Mouse (Mus musculus): ENCODE data around the gene Mrpl10. TPM values are rescaled to one million over a fixed set of nuclear protein-coding genes. Genes with fewer than 3 reads are reported as not detected.

Mrpl10 gene
- polyA plus RNA-seq, 1 experiment from 2014 or later: 62.2 TPM

DNA sequence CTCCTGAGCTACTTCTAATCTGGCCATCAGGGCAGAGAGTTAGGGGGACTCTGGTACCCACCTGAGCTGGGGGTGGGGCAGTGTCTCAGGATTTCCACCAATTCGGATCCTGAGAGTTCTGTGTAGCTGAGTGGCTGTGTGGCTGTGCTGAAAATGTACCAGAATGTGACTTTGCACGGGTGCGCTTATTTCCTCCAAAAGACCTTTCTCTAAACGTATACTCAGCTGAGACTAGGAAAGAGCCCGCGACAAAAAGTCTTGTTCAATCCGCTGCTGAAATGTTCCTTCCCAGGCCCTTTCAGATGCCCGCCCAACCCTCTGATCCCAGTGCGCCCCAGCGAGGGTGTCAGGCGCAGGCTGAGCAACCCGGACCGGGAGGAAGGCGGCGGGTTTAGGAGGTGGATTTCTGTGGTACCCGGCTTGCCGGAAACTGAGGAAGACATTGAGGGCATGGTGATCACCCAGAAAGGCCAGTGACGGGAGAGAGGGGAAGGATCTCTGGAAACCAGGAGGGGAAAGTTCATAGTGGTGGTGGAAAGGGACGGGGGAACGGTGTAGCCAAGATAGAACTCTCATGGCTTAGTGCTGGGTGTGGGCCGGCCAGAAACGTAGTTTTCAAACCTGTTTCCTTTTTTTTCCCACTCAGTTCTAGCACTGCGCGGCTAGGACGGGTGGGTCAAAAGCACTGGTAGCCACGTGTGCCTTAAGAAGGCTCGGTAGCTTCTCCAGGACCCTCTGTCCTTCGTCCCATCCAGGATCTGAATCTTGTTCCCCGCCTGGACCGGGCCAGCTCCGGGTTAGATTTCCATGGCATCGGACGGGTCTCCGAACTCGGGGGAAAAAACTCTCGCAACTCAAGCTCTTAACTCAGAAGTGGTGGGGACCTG is 23.4 kb upstream of the Mrpl10 start:
- Histone ChIP-seq H3K9ac (no peak overlapping the region), H3K9me3 (no peaks in the 10 kb centered on the region), H3K27ac (replicated peaks) (no peak overlapping the region), H3K36me3 (no peaks in the 10 kb centered on the region), H3K4me2 (peak overlapping the region; percentile 53), H3K27me3 (peaks cover 80% of the 10 kb centered on the region), H3K4me1 (replicated peaks) (peaks cover 24% of the 10 kb centered on the region), H3K4me3 (peak overlapping the region; percentile 20)
- no peak for ATAC-seq (ENCODE audit: low FRiP score, low read depth)
- under 1% methylated on average over 36 of the region's 36 CpGs for WGBS

DNA sequence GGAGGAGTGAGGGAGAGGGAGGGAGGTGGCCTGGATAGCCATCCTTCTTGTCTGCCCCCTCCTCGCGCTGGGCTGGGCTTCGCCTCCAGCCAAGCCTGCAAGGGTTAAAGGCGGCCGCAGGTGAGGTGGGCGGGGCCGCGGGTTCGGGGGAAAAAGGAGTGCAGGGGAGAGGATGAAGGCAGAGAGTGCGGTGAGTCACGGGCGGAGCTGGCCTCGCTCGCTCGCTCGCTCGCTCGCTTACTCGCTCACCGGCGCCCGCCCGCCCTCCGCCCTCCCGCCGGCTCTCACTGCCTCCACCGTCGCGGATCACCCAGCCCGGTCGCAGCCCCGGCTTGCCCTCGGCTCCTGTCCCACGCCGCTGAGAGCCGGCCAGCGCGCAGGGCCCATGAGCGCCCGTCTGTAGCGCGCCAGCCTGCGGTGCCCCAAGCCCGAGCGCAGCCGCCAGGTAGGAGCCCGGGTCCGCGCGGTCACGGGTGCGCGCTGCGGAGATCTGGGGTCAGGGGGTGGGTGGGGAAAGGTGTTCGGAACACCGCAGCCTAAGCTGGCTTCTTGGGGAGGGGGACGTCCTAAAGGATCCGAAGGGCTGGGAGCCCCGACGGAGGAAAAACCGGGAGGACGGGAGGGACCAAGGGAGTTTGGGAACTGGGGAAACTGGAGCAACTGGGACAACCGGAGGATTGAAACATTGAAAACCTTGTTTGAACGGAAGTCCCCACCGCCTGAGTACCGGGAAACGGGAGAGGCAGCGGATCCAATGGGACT is 22.6 kb upstream of the Mrpl10 start:
- H3K9me3 ChIP-seq: no peaks in the 10 kb centered on the region
- no peaks in the 10 kb centered on the region for H3K36me3 ChIP-seq
- peak overlapping the region; percentile 20 for H3K4me3 ChIP-seq
- no peak overlapping the region for H3K27ac ChIP-seq (replicated peaks)
- peaks cover 88% of the 10 kb centered on the region for H3K27me3 ChIP-seq
- H3K4me2 ChIP-seq: peak overlapping the region; percentile 53
- no peak overlapping the region for H3K9ac ChIP-seq
- under 1% methylated on average over 53 of the region's 68 CpGs for WGBS
- H3K4me1 ChIP-seq (replicated peaks): peaks cover 24% of the 10 kb centered on the region
- no peak for ATAC-seq (ENCODE audit: low FRiP score, low read depth)

DNA sequence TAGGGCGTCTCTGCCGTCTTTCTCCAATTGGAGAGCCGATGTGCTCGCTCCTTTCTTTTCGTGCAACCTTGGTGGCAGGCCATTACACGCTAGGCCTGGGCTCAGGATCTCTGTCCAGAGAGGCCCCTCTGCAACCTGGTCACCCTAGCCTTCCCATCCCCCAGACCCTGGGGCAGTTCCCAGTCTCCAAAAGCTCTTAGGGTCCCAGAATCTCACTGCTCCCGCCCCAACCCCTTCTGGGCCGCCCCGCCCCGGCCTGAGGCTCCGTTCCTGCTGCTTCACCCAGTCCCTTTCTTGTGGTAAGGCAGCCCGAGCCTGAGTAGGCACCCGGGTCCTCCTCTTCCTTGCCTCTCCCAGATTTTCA is 22.0 kb upstream of the Mrpl10 start:
- peaks cover 92% of the 10 kb centered on the region for H3K27me3 ChIP-seq
- no peak overlapping the region for H3K27ac ChIP-seq (replicated peaks)
- H3K4me2 ChIP-seq: no peak overlapping the region
- no peaks in the 10 kb centered on the region for H3K9me3 ChIP-seq
- no peaks in the 10 kb centered on the region for H3K36me3 ChIP-seq
- H3K4me3 ChIP-seq: peak overlapping the region; percentile 20; the same call in 1 of the 2 replicates
- peaks cover 24% of the 10 kb centered on the region for H3K4me1 ChIP-seq (replicated peaks)
- WGBS: 3% methylated on average over 13 of the region's 13 CpGs
- ATAC-seq (ENCODE audit: low FRiP score, low read depth): no peak
- H3K9ac ChIP-seq: no peak overlapping the region

DNA sequence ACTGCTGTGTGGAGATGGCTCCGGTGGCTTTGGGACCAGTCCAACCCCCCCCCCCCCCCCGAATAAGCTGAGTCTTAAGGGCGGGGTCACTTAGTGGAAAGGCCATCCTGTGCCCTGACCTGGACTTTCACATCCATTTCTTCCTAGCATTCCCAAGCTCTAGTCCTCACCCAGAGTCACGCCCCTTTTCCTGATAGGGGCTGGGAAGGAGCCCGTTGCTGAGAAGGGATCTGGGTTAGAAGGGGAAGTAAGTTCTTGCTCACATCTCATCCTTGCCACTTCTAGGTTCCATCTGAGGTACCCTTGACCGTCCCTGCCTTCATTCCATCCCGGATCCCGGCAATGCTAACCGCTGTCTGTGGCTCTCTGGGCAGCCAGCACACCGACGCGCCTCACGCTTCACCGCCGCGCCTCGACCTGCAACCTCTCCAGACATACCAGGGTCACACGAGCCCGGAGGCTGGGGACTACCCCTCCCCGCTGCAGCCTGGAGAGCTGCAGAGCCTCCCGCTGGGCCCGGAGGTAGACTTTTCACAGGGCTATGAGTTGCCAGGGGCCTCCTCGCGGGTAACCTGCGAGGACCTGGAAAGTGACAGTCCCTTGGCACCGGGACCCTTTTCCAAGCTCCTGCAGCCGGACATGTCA is 20.1 kb upstream of the Mrpl10 start:
- peak overlapping the region; percentile 48 for H3K4me3 ChIP-seq
- H3K4me2 ChIP-seq: peak overlapping the region; percentile 88
- no peaks in the 10 kb centered on the region for H3K9me3 ChIP-seq
- no peak overlapping the region for H3K9ac ChIP-seq
- H3K27me3 ChIP-seq: peaks cover 89% of the 10 kb centered on the region
- no peaks in the 10 kb centered on the region for H3K36me3 ChIP-seq
- ATAC-seq (ENCODE audit: low FRiP score, low read depth): no peak
- under 1% methylated on average over 27 of the region's 27 CpGs for WGBS
- H3K27ac ChIP-seq (replicated peaks): no peak overlapping the region
- peaks cover 29% of the 10 kb centered on the region for H3K4me1 ChIP-seq (replicated peaks)

DNA sequence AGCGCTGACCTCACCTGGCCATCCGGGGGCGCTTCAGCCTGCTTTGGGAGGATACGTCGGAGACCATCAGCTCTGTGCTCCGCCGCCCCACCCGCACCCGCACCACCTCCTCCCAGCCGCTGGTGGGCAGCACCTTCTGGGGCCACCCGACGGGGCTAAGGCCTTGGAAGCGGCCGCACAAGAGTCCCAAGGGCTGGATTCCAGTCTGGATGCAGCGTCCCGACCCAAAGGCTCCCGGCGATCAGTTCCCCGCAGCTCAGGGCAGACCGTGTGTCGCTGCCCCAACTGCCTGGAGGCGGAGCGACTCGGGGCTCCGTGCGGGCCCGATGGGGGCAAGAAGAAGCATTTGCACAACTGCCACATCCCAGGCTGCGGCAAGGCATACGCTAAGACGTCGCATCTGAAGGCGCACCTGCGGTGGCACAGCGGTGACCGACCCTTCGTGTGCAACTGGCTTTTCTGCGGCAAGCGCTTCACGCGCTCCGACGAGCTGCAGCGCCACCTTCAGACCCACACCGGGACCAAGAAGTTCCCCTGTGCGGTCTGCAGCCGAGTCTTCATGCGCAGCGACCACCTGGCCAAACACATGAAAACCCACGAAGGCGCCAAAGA is 19.4 kb upstream of the Mrpl10 start:
- Histone ChIP-seq H3K9me3 (no peaks in the 10 kb centered on the region), H3K4me2 (peak overlapping the region; percentile 88), H3K36me3 (no peaks in the 10 kb centered on the region), H3K27me3 (peaks cover 82% of the 10 kb centered on the region), H3K4me1 (replicated peaks) (peaks cover 29% of the 10 kb centered on the region), H3K9ac (peak overlapping the region; percentile 47; the same call in 1 of the 2 replicates), H3K4me3 (peak overlapping the region; percentile 48), H3K27ac (replicated peaks) (no peak overlapping the region)
- ATAC-seq (ENCODE audit: low FRiP score, low read depth): peak; percentile 24; the same call in 1 of the 2 replicates
- WGBS: under 1% methylated on average over 50 of the region's 50 CpGs

DNA sequence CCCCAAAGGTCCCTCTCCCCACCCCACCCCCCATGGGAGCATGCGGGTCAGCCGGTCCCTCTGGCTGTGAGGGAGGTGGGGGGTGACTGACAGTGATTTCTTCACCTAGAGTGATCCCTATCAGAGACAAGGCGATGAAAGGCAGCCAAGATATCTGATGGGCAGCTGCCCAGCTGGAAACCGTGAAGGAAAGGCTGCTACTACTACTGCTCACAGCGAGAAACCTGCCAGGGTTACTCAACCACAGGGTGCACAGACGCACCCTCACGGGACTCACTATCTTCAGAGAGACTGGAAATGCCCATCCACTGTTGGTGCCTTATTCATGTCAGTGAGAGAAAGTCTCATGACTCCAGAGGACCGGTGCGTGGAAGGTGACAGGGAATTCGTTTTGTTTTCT is 16.4 kb upstream of the Mrpl10 start:
- ATAC-seq (ENCODE audit: low FRiP score, low read depth): no peak
- Histone ChIP-seq H3K27ac (replicated peaks) (no peak overlapping the region), H3K4me1 (replicated peaks) (peaks cover 25% of the 10 kb centered on the region), H3K4me2 (no peak overlapping the region), H3K27me3 (peaks cover 58% of the 10 kb centered on the region), H3K4me3 (no peak overlapping the region), H3K9ac (no peak overlapping the region), H3K9me3 (no peaks in the 10 kb centered on the region), H3K36me3 (no peaks in the 10 kb centered on the region)
- WGBS: 20% methylated on average over 10 of the region's 10 CpGs

DNA sequence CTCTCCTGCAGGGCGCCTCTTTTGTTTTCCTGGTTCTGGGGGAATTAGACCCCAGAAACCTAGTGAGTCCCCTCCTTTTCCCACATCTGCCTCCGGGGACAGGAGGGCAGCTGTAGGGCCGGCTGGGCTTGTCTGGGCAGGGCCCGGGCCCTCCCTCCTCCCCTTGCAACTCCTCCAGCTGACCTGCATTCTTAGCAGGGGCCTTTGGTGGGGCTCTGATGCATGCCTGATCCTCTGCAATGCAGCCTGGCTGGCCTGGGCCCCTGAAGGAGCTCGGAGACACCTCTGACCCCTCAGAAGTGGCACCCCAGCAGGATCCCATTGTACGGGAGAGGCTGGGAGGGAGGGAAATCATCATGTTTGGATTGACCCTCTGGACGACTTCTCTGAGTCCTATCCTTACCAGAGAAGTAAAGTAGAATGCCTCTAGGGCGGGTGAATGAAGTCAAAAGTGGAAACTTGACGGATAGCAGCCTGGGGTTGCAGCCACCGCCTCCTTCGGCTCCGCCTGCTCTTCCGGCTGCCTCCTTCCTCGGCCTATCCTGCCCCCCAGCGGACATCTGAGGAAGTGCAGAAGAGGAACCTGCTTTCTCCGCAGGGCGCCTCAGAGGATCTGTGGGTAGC is 15.5 kb upstream of the Mrpl10 start:
- Histone ChIP-seq H3K4me1 (replicated peaks) (peaks cover 33% of the 10 kb centered on the region), H3K27ac (replicated peaks) (no peak overlapping the region), H3K9me3 (no peaks in the 10 kb centered on the region), H3K36me3 (no peaks in the 10 kb centered on the region), H3K9ac (0 out of 2 replicates have a peak overlapping the region, but pooled peaks have one; percentile 10), H3K4me3 (peak overlapping the region; percentile 23), H3K4me2 (peak overlapping the region; percentile 51), H3K27me3 (peaks cover 50% of the 10 kb centered on the region)
- ATAC-seq (ENCODE audit: low FRiP score, low read depth): peak; percentile 43; the same call in 1 of the 2 replicates
- WGBS: 2% methylated on average over 16 of the region's 17 CpGs

DNA sequence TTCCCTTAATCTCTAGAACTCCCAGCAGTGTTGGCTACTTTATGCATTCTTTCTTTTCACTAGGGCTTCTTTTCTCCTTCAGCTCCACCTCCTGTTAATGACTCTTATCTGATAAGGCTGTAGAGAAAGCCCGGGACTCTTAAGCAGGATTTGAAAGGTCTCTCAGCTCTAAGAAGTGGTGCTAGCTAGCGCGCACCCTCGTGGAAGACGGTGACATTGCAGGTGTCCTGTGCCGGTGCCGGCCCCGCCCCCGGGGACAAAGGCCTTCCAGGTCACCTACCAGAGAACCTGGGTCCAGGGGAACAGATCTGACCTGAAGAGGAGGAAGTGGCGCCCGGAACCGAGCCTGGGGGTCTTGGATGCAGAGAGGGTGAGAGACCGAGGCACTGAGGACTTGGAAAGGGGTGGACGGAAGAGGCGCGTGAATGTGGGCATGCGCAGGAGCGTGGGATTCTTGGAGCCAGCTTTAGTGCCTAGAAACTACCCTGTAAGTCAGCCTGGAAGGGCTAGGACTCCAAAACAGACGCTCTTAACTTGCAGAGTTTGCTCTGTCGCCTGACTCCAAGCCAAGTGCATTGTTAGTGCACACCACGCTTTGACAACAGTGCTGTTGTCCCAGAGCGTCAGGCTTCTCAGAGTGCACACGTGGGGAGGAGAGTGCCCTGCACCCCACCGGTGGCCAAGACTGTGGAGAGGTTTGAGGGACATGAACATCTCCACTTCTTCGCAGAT is 11.5 kb upstream of the Mrpl10 start, which contains the start of gene Scrn2:
Scrn2 (plus strand) TSS at position 253 of the 732 bp plus-strand sequence.
- Histone ChIP-seq H3K9ac (peak within 1 kb of the TSS; percentile 84), H3K9me3 (no peaks in the 10 kb centered on the region), H3K4me1 (replicated peaks) (peaks cover 19% of the 10 kb centered on the region), H3K4me2 (peak within 1 kb of the TSS; percentile 96), H3K4me3 (peak within 1 kb of the TSS; percentile 82), H3K27me3 (peaks cover 11% of the 10 kb centered on the region; the same call in 1 of the 2 replicates), H3K27ac (replicated peaks) (peak within 1 kb of the TSS; percentile 88), H3K36me3 (no peaks in the 10 kb centered on the region)
- ATAC-seq (ENCODE audit: low FRiP score, low read depth): peak; percentile 88
- WGBS: 1% methylated on average over 25 of the region's 25 CpGs

DNA sequence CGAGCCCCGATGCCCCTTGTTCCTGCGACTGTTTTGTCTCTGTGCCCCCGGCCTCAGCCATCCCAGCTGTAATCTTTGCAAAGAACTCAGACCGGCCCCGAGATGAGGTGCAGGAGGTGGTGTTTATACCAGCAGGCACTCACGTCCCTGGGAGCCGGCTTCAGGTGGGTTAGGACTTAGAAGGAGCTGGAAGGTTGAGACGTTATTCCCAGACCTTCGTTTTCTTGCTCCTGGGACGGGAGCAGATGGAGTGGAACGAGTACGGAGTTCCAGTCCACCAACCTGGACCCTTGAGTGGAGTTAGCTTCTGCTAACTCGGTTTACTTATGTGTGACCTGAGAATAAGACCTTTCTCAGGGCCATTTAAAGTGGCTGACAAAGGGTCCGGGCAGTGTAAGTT is 10.9 kb upstream of the Mrpl10 start:
- H3K9ac ChIP-seq: peak overlapping the region; percentile 84
- peaks cover 19% of the 10 kb centered on the region for H3K4me1 ChIP-seq (replicated peaks)
- peak overlapping the region; percentile 96 for H3K4me2 ChIP-seq
- no peak for ATAC-seq (ENCODE audit: low FRiP score, low read depth)
- 21% methylated on average over 15 of the region's 15 CpGs for WGBS
- no peaks in the 10 kb centered on the region for H3K36me3 ChIP-seq
- no peaks in the 10 kb centered on the region for H3K9me3 ChIP-seq
- peak overlapping the region; percentile 82 for H3K4me3 ChIP-seq
- H3K27me3 ChIP-seq: 0 out of 2 replicates have a peak, but pooled peaks cover 5% of the 10 kb centered on the region
- H3K27ac ChIP-seq (replicated peaks): peak overlapping the region; percentile 88

DNA sequence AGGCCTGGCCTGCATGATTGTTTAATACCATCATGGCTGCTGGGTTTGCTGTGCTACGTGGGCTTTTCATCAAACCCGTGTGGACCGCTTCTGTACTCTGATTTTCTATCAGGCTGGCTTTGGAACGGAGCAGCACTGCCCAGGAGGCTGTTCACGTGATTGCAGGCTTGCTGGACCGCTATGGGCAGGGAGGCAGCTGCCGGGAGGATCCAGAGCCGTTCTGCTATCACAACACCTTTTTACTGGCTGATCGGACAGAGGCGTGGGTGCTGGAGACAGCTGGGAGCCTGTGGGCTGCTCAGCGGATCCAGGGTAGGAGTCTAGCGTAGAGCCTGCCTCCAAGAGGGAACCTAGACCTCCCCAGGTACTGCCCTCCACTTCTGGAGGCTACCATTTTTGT is 9.4 kb upstream of the Mrpl10 start:
- H3K36me3 ChIP-seq: no peaks in the 10 kb centered on the region
- peaks cover 14% of the 10 kb centered on the region for H3K4me1 ChIP-seq (replicated peaks)
- no peak for ATAC-seq (ENCODE audit: low FRiP score, low read depth)
- no peak overlapping the region for H3K4me2 ChIP-seq
- H3K9me3 ChIP-seq: no peaks in the 10 kb centered on the region
- H3K27me3 ChIP-seq: 0 out of 2 replicates have a peak, but pooled peaks cover 2% of the 10 kb centered on the region
- WGBS: 85% methylated on average over 12 of the region's 12 CpGs
- no peak overlapping the region for H3K9ac ChIP-seq
- H3K27ac ChIP-seq (replicated peaks): no peak overlapping the region
- H3K4me3 ChIP-seq: no peak overlapping the region

Measured in hindbrain, embryonic 15.5 days (tissue).